Mouse (Mus musculus): Measurements from ENCODE around the gene Polr3c.

GRCm38 (mm10) chr3:96769971-96770370 is 42.5 kb upstream of the Polr3c start:
- TF ChIP-seq CTCF (IDR thresholded peaks at IDR 0.05; ENCODE audit: low read depth, low read length), result no peak
- no peak for TF ChIP-seq POLR2A (IDR thresholded peaks at IDR 0.05; ENCODE audit: borderline replicate concordance, low read depth, low read length)
